Mouse (Mus musculus) CD8-positive naive resting alpha-beta T cell, adult 57 days (primary cell): Measurements from ENCODE around the gene Gabrd. TPM values are rescaled to one million over a fixed set of nuclear protein-coding genes. Genes with fewer than 3 reads are reported as not detected.

Experiments
- total RNA-seq: library from RNA; stranded (reverse); gene quantifications from one replicate; pipeline ENCODE4 v1.2.4, GENCODE M21; 2023

Gene Gabrd
- total RNA-seq = not detected

GRCm38 (mm10) chr4:155397511-155398221 is at the start of gene Gabrd:
TSS of gene Gabrd (minus strand) at chr4:155398112.

GRCm38 (mm10) chr4:155409058-155409776 is 11.3 kb upstream of the Gabrd start, which contains the start of gene Cfap74:
TSS of gene Cfap74 (plus strand) at chr4:155409190.

GRCm38 (mm10) chr4:155361303-155361791 is 36.6 kb downstream of the Gabrd start, which contains the start of gene Prkcz:
TSS of gene Prkcz (minus strand) at chr4:155361361.

Other genes with a start within 250 kb of the Gabrd start
- 109 TPM for gene Ski, start 175.5 kb downstream of the Gabrd start, total RNA-seq
- 43.8 TPM for gene Faap20, start 148.3 kb downstream of the Gabrd start, total RNA-seq
- gene Prkcz, start 36.8 kb downstream of the Gabrd start, total RNA-seq = 36.0 TPM
- gene Cfap74, start 11.1 kb upstream of the Gabrd start, total RNA-seq = 1.3 TPM
- not detected for gene Tmem52, start 71.0 kb upstream of the Gabrd start, total RNA-seq
- gene Gnb1, start 93.2 kb upstream of the Gabrd start, total RNA-seq = 238 TPM
- gene Nadk, start 164.3 kb upstream of the Gabrd start, total RNA-seq = 49.7 TPM
- gene Slc35e2, start 203.3 kb upstream of the Gabrd start, total RNA-seq = 32.1 TPM
- gene Cdk11b, start 226.7 kb upstream of the Gabrd start, total RNA-seq = 173 TPM
- not detected for gene Gm10563, start 247.3 kb upstream of the Gabrd start, total RNA-seq